Mouse (Mus musculus): ENCODE data around the gene Zfp14. TPM values are rescaled to one million over a fixed set of nuclear protein-coding genes. Genes with fewer than 3 reads are reported as not detected.

The Zfp14 gene
- polyA plus RNA-seq, 1 experiment from 2014 or later: 14.2 TPM

- peak overlapping the region; percentile 86 for H3K4me2 ChIP-seq (ENCODE audit: low read length)
- WGBS: 15% methylated on average over 6 of the region's 6 CpGs
- H3K9me3 ChIP-seq (ENCODE audit: control insufficient read depth, low read length): no peaks in the 10 kb centered on the region
- H3K36me3 ChIP-seq (ENCODE audit: control insufficient read depth, insufficient read depth): peaks cover 18% of the 10 kb centered on the region
- H3K27me3 ChIP-seq (replicated peaks; ENCODE audit: control insufficient read depth, insufficient read depth, low read length): no peaks in the 10 kb centered on the region
- H3K27ac ChIP-seq (ENCODE audit: low read length): no peak overlapping the region
- peak overlapping the region; percentile 64 for H3K4me3 ChIP-seq (replicated peaks; ENCODE audit: low read length)
- peak overlapping the region; percentile 59 for H3K9ac ChIP-seq (replicated peaks; ENCODE audit: low read depth, low read length)
- ATAC-seq: no peak
- H3K4me1 ChIP-seq (replicated peaks; ENCODE audit: control insufficient read depth, insufficient read depth, low read length): peaks cover 30% of the 10 kb centered on the region
Observed at GRCm38 (mm10) chr7:30089405-30089804, 38.2 kb upstream of the Zfp14 start.

GRCm38 (mm10) chr7:30086524-30086923 is 35.3 kb upstream of the Zfp14 start:
- Histone ChIP-seq H3K4me2 (ENCODE audit: low read length) (no peak overlapping the region), H3K27ac (ENCODE audit: low read length) (no peak overlapping the region), H3K36me3 (ENCODE audit: control insufficient read depth, insufficient read depth) (peaks cover 18% of the 10 kb centered on the region), H3K4me3 (replicated peaks; ENCODE audit: low read length) (no peak overlapping the region), H3K27me3 (replicated peaks; ENCODE audit: control insufficient read depth, insufficient read depth, low read length) (no peaks in the 10 kb centered on the region), H3K4me1 (replicated peaks; ENCODE audit: control insufficient read depth, insufficient read depth, low read length) (peaks cover 25% of the 10 kb centered on the region), H3K9ac (replicated peaks; ENCODE audit: low read depth, low read length) (no peak overlapping the region), H3K9me3 (ENCODE audit: control insufficient read depth, low read length) (no peaks in the 10 kb centered on the region)
- 94% methylated on average over 9 of the region's 9 CpGs for WGBS
- no peak for ATAC-seq

GRCm38 (mm10) chr7:30072146-30073028 is 21.2 kb upstream of the Zfp14 start, which contains the start of gene Zfp82:
Gene Zfp82 (minus strand): TSS chr7:30072900.
- H3K4me1 ChIP-seq (replicated peaks; ENCODE audit: control insufficient read depth, insufficient read depth, low read length): peaks cover 4% of the 10 kb centered on the region
- H3K27ac ChIP-seq (ENCODE audit: low read length): peak within 1 kb of the TSS; percentile 80
- H3K36me3 ChIP-seq (ENCODE audit: control insufficient read depth, insufficient read depth): peaks cover 1% of the 10 kb centered on the region
- no peaks in the 10 kb centered on the region for H3K9me3 ChIP-seq (ENCODE audit: control insufficient read depth, low read length)
- ATAC-seq: peak; percentile 96
- peak within 1 kb of the TSS; percentile 91 for H3K4me2 ChIP-seq (ENCODE audit: low read length)
- peak within 1 kb of the TSS; percentile 88 for H3K4me3 ChIP-seq (replicated peaks; ENCODE audit: low read length)
- H3K9ac ChIP-seq (replicated peaks; ENCODE audit: low read depth, low read length): peak within 1 kb of the TSS; percentile 89
- WGBS: under 1% methylated on average over 50 of the region's 50 CpGs
- no peaks in the 10 kb centered on the region for H3K27me3 ChIP-seq (replicated peaks; ENCODE audit: control insufficient read depth, insufficient read depth, low read length)

GRCm38 (mm10) chr7:30064622-30065021 is 13.4 kb upstream of the Zfp14 start:
- H3K4me3 ChIP-seq (replicated peaks; ENCODE audit: low read length): no peak overlapping the region
- H3K36me3 ChIP-seq (ENCODE audit: control insufficient read depth, insufficient read depth): peaks cover 12% of the 10 kb centered on the region; the same call in 1 of the 2 replicates
- no peaks in the 10 kb centered on the region for H3K27me3 ChIP-seq (replicated peaks; ENCODE audit: control insufficient read depth, insufficient read depth, low read length)
- H3K4me1 ChIP-seq (replicated peaks; ENCODE audit: control insufficient read depth, insufficient read depth, low read length): no peaks in the 10 kb centered on the region
- 74% methylated on average over 5 of the region's 5 CpGs for WGBS
- H3K27ac ChIP-seq (ENCODE audit: low read length): no peak overlapping the region
- no peak overlapping the region for H3K4me2 ChIP-seq (ENCODE audit: low read length)
- H3K9ac ChIP-seq (replicated peaks; ENCODE audit: low read depth, low read length): no peak overlapping the region
- no peak for ATAC-seq
- H3K9me3 ChIP-seq (ENCODE audit: control insufficient read depth, low read length): no peaks in the 10 kb centered on the region

GRCm38 (mm10) chr7:30062478-30062877 is 11.3 kb upstream of the Zfp14 start:
- Histone ChIP-seq H3K4me2 (ENCODE audit: low read length) (no peak overlapping the region), H3K9me3 (ENCODE audit: control insufficient read depth, low read length) (no peaks in the 10 kb centered on the region), H3K27me3 (replicated peaks; ENCODE audit: control insufficient read depth, insufficient read depth, low read length) (no peaks in the 10 kb centered on the region), H3K9ac (replicated peaks; ENCODE audit: low read depth, low read length) (no peak overlapping the region), H3K36me3 (ENCODE audit: control insufficient read depth, insufficient read depth) (peaks cover 15% of the 10 kb centered on the region; the same call in 1 of the 2 replicates), H3K27ac (ENCODE audit: low read length) (no peak overlapping the region), H3K4me1 (replicated peaks; ENCODE audit: control insufficient read depth, insufficient read depth, low read length) (no peaks in the 10 kb centered on the region), H3K4me3 (replicated peaks; ENCODE audit: low read length) (no peak overlapping the region)
- no peak for ATAC-seq
- WGBS: 93% methylated on average over 5 of the region's 5 CpGs

GRCm38 (mm10) chr7:30060341-30060740 is 9.2 kb upstream of the Zfp14 start:
- no peaks in the 10 kb centered on the region for H3K27me3 ChIP-seq (replicated peaks; ENCODE audit: control insufficient read depth, insufficient read depth, low read length)
- H3K27ac ChIP-seq (ENCODE audit: low read length): no peak overlapping the region
- no peak overlapping the region for H3K4me3 ChIP-seq (replicated peaks; ENCODE audit: low read length)
- no peaks in the 10 kb centered on the region for H3K9me3 ChIP-seq (ENCODE audit: control insufficient read depth, low read length)
- no peak overlapping the region for H3K9ac ChIP-seq (replicated peaks; ENCODE audit: low read depth, low read length)
- no peak for ATAC-seq
- H3K4me2 ChIP-seq (ENCODE audit: low read length): no peak overlapping the region
- 88% methylated on average over 6 of the region's 6 CpGs for WGBS
- H3K4me1 ChIP-seq (replicated peaks; ENCODE audit: control insufficient read depth, insufficient read depth, low read length): no peaks in the 10 kb centered on the region
- peaks cover 27% of the 10 kb centered on the region for H3K36me3 ChIP-seq (ENCODE audit: control insufficient read depth, insufficient read depth)

GRCm38 (mm10) chr7:30053591-30053990 is 2.4 kb upstream of the Zfp14 start:
- Histone ChIP-seq H3K4me1 (replicated peaks; ENCODE audit: control insufficient read depth, insufficient read depth, low read length) (peaks cover 11% of the 10 kb centered on the region), H3K4me2 (ENCODE audit: low read length) (no peak overlapping the region), H3K9me3 (ENCODE audit: control insufficient read depth, low read length) (no peaks in the 10 kb centered on the region), H3K27me3 (replicated peaks; ENCODE audit: control insufficient read depth, insufficient read depth, low read length) (no peaks in the 10 kb centered on the region), H3K4me3 (replicated peaks; ENCODE audit: low read length) (no peak overlapping the region), H3K9ac (replicated peaks; ENCODE audit: low read depth, low read length) (no peak overlapping the region), H3K27ac (ENCODE audit: low read length) (no peak overlapping the region), H3K36me3 (ENCODE audit: control insufficient read depth, insufficient read depth) (peaks cover 15% of the 10 kb centered on the region)
- no peak for ATAC-seq
- WGBS: 11% methylated on average over 3 of the region's 3 CpGs

- Histone ChIP-seq H3K27me3 (replicated peaks; ENCODE audit: control insufficient read depth, insufficient read depth, low read length) (no peaks in the 10 kb centered on the region), H3K4me3 (replicated peaks; ENCODE audit: low read length) (no peak overlapping the region), H3K9me3 (ENCODE audit: control insufficient read depth, low read length) (no peaks in the 10 kb centered on the region), H3K4me1 (replicated peaks; ENCODE audit: control insufficient read depth, insufficient read depth, low read length) (peaks cover 14% of the 10 kb centered on the region), H3K9ac (replicated peaks; ENCODE audit: low read depth, low read length) (no peak overlapping the region), H3K27ac (ENCODE audit: low read length) (peak overlapping the region; percentile 20; the same call in 1 of the 2 replicates), H3K4me2 (ENCODE audit: low read length) (no peak overlapping the region), H3K36me3 (ENCODE audit: control insufficient read depth, insufficient read depth) (no peaks in the 10 kb centered on the region)
- WGBS: 64% methylated on average over 4 of the region's 4 CpGs
- ATAC-seq: no peak
Observed at GRCm38 (mm10) chr7:30048126-30048525, 3.1 kb downstream of the Zfp14 start.

- Histone ChIP-seq H3K4me1 (replicated peaks; ENCODE audit: control insufficient read depth, insufficient read depth, low read length) (peaks cover 3% of the 10 kb centered on the region; the same call in 1 of the 2 replicates), H3K9me3 (ENCODE audit: control insufficient read depth, low read length) (no peaks in the 10 kb centered on the region), H3K9ac (replicated peaks; ENCODE audit: low read depth, low read length) (no peak overlapping the region), H3K27ac (ENCODE audit: low read length) (no peak overlapping the region), H3K36me3 (ENCODE audit: control insufficient read depth, insufficient read depth) (peaks cover 3% of the 10 kb centered on the region; the same call in 1 of the 2 replicates), H3K27me3 (replicated peaks; ENCODE audit: control insufficient read depth, insufficient read depth, low read length) (no peaks in the 10 kb centered on the region), H3K4me3 (replicated peaks; ENCODE audit: low read length) (no peak overlapping the region), H3K4me2 (ENCODE audit: low read length) (no peak overlapping the region)
- 65% methylated on average over 9 of the region's 9 CpGs for WGBS
- no peak for ATAC-seq
Observed at GRCm38 (mm10) chr7:30044354-30044753, 6.8 kb downstream of the Zfp14 start.
